Mouse (Mus musculus) kidney, embryonic 16.5 days (tissue): ENCODE results near the gene Mpzl2. TPM values are rescaled to one million over a fixed set of nuclear protein-coding genes. Genes with fewer than 3 reads are reported as not detected.

Experiments used
- ATAC-seq: fragments of 200-750 bp; cut with Nextera tagmentation; 2 replicates; pipeline ENCODE4 v1.8.0; 2017; ENCODE audit warnings: moderate TSS enrichment; ENCODE audit not compliant: low FRiP score, low TSS enrichment
- H3K27ac ChIP-seq: fragments of 300-500 bp; sonication (generic); 2 replicates; pipeline ENCODE4 v1.5.1; 2014; ENCODE audit warnings: low read length
- H3K27me3 ChIP-seq: fragments of 300-500 bp; sonication (generic); 2 replicates; pipeline ENCODE4 v1.6.1; 2014; ENCODE audit warnings: low read length, control low read depth, mixed read lengths; ENCODE audit not compliant: insufficient read depth
- H3K36me3 ChIP-seq: fragments of 300-500 bp; sonication (generic); 2 replicates; pipeline ENCODE4 v1.6.1; 2014; ENCODE audit warnings: low read length, control low read depth, mixed read lengths; ENCODE audit not compliant: insufficient read depth
- H3K4me1 ChIP-seq: fragments of 300-500 bp; sonication (generic); 2 replicates; pipeline ENCODE4 v1.6.1; 2014; ENCODE audit warnings: low read length, control low read depth, mixed read lengths; ENCODE audit not compliant: insufficient read depth
- H3K4me2 ChIP-seq: fragments of 300-500 bp; sonication (generic); replicated peaks from 2 replicates; pipeline ENCODE4 v1.6.1; 2014; ENCODE audit warnings: low read depth, low read length
- H3K4me3 ChIP-seq: fragments of 300-500 bp; sonication (generic); 2 replicates; pipeline ENCODE4 v1.5.1; 2014; ENCODE audit warnings: mild to moderate bottlenecking, low read length
- H3K9ac ChIP-seq: fragments of 300-500 bp; sonication (generic); replicated peaks from 2 replicates; pipeline ENCODE4 v1.6.1; 2014; ENCODE audit warnings: low read length
- H3K9me3 ChIP-seq: fragments of 300-500 bp; sonication (generic); 2 replicates; pipeline ENCODE4 v1.6.1; 2016; ENCODE audit warnings: low read length, control low read depth
- WGBS: fragments of 180-500 bp; shearing (Covaris S2); extraction: QIAGEN DNeasy Blood & Tissue Kit; methylation state at CpG from one replicate; pipeline ENCODE4 v1.1.7; 2014; 5-methylcytosine and 5-hydroxymethylcytosine counted together
- polyA plus RNA-seq: library from polyadenylated mRNA; unstranded; fragments of >200 nt; fragmentation: Nextera tagmentation; extraction: Ambion mirVana; gene quantifications from 2 replicates; pipeline ENCODE4 v1.2.1, GENCODE M21; 2015

Mpzl2 gene
- polyA plus RNA-seq, 1 experiment from 2014 or later: 20.3 TPM

GRCm38 (mm10) chr9:45046973-45047372, 7.4 kb downstream of the Mpzl2 start:
- no peak overlapping the region for H3K9ac ChIP-seq
- 83% methylated on average over 16 of the region's 16 CpGs for WGBS
- no peak for ATAC-seq

GRCm38 (mm10) chr9:45048511-45048910, 8.9 kb downstream of the Mpzl2 start:
- 23% methylated on average over 4 of the region's 4 CpGs for WGBS
- Histone ChIP-seq H3K9me3 (no peaks in the 10 kb centered on the region), H3K4me1 (peaks cover 5% of the 10 kb centered on the region), H3K36me3 (no peaks in the 10 kb centered on the region), H3K27ac (no peak overlapping the region), H3K4me2 (no peak overlapping the region), H3K27me3 (peaks cover 17% of the 10 kb centered on the region; the same call in 1 of the 2 replicates), H3K4me3 (no peak overlapping the region), H3K9ac (no peak overlapping the region)
- ATAC-seq: no peak

More at GRCm38 (mm10) chr9:45046973-45047372, 7.4 kb downstream of the Mpzl2 start:
- no peak overlapping the region for H3K4me3 ChIP-seq
- peaks cover 16% of the 10 kb centered on the region for H3K4me1 ChIP-seq
- H3K36me3 ChIP-seq: no peaks in the 10 kb centered on the region
- no peak overlapping the region for H3K4me2 ChIP-seq
- H3K27ac ChIP-seq: no peak overlapping the region
- H3K9me3 ChIP-seq: no peaks in the 10 kb centered on the region
- H3K27me3 ChIP-seq: peaks cover 21% of the 10 kb centered on the region

- no peak for ATAC-seq
- Histone ChIP-seq H3K36me3 (no peaks in the 10 kb centered on the region), H3K27me3 (peaks cover 10% of the 10 kb centered on the region; the same call in 1 of the 2 replicates), H3K4me2 (no peak overlapping the region), H3K9me3 (no peaks in the 10 kb centered on the region), H3K9ac (no peak overlapping the region), H3K27ac (no peak overlapping the region), H3K4me1 (no peaks in the 10 kb centered on the region), H3K4me3 (no peak overlapping the region)
- 94% methylated on average over 1 of the region's 1 CpGs for WGBS
Measured at GRCm38 (mm10) chr9:45049731-45050130, 10.1 kb downstream of the Mpzl2 start.

GRCm38 (mm10) chr9:45050301-45050700, 10.7 kb downstream of the Mpzl2 start:
- WGBS: 90% methylated on average over 2 of the region's 2 CpGs
- no peak overlapping the region for H3K4me2 ChIP-seq

GRCm38 (mm10) chr9:45055082-45055713, 15.6 kb downstream of the Mpzl2 start, which contains the start of gene Mpzl3:
Mpzl3 (plus strand) TSS chr9:45055186.
- WGBS: under 1% methylated on average over 33 of the region's 33 CpGs
- H3K4me3 ChIP-seq: peak within 1 kb of the TSS; percentile 75

More at GRCm38 (mm10) chr9:45050301-45050700, 10.7 kb downstream of the Mpzl2 start:
- no peak for ATAC-seq
- Histone ChIP-seq H3K36me3 (no peaks in the 10 kb centered on the region), H3K27me3 (peaks cover 6% of the 10 kb centered on the region; the same call in 1 of the 2 replicates), H3K4me1 (no peaks in the 10 kb centered on the region), H3K4me3 (no peak overlapping the region), H3K9me3 (no peaks in the 10 kb centered on the region), H3K27ac (no peak overlapping the region), H3K9ac (no peak overlapping the region)

GRCm38 (mm10) chr9:45058304-45058940, 18.8 kb downstream of the Mpzl2 start:
- H3K36me3 ChIP-seq: no peaks in the 10 kb centered on the region
- no peak overlapping the region for H3K27ac ChIP-seq
- WGBS: 33% methylated on average over 5 of the region's 5 CpGs
- H3K4me1 ChIP-seq: no peaks in the 10 kb centered on the region
- no peaks in the 10 kb centered on the region; the same call in 1 of the 2 replicates for H3K27me3 ChIP-seq
- ATAC-seq: no peak
- H3K9me3 ChIP-seq: no peaks in the 10 kb centered on the region
- H3K4me3 ChIP-seq: no peak overlapping the region
- no peak overlapping the region for H3K9ac ChIP-seq
- no peak overlapping the region for H3K4me2 ChIP-seq

More at GRCm38 (mm10) chr9:45055082-45055713, 15.6 kb downstream of the Mpzl2 start, which contains the start of gene Mpzl3:
- no peaks in the 10 kb centered on the region for H3K36me3 ChIP-seq
- H3K4me2 ChIP-seq: peak within 1 kb of the TSS; percentile 74
- H3K9me3 ChIP-seq: no peaks in the 10 kb centered on the region
- peak within 1 kb of the TSS; percentile 95 for H3K27ac ChIP-seq
- ATAC-seq: peak; percentile 96
- peak within 1 kb of the TSS; percentile 77 for H3K9ac ChIP-seq
- H3K4me1 ChIP-seq: no peaks in the 10 kb centered on the region
- peaks cover 6% of the 10 kb centered on the region; the same call in 1 of the 2 replicates for H3K27me3 ChIP-seq

- WGBS: 45% methylated on average over 7 of the region's 7 CpGs
- no peak overlapping the region for H3K27ac ChIP-seq
- H3K4me3 ChIP-seq: no peak overlapping the region
Measured at GRCm38 (mm10) chr9:45060151-45060550, 20.6 kb downstream of the Mpzl2 start.

GRCm38 (mm10) chr9:45062677-45063076, 23.1 kb downstream of the Mpzl2 start:
- no peaks in the 10 kb centered on the region for H3K9me3 ChIP-seq
- no peak overlapping the region for H3K4me3 ChIP-seq
- H3K36me3 ChIP-seq: no peaks in the 10 kb centered on the region
- ATAC-seq: no peak
- WGBS: 57% methylated on average over 3 of the region's 3 CpGs
- no peaks in the 10 kb centered on the region for H3K4me1 ChIP-seq
- no peak overlapping the region for H3K9ac ChIP-seq
- no peak overlapping the region for H3K27ac ChIP-seq
- no peak overlapping the region for H3K4me2 ChIP-seq
- no peaks in the 10 kb centered on the region; the same call in 1 of the 2 replicates for H3K27me3 ChIP-seq

More at GRCm38 (mm10) chr9:45060151-45060550, 20.6 kb downstream of the Mpzl2 start:
- H3K36me3 ChIP-seq: no peaks in the 10 kb centered on the region
- no peaks in the 10 kb centered on the region for H3K4me1 ChIP-seq
- H3K9ac ChIP-seq: no peak overlapping the region
- no peak for ATAC-seq
- no peaks in the 10 kb centered on the region for H3K9me3 ChIP-seq
- H3K27me3 ChIP-seq: no peaks in the 10 kb centered on the region; the same call in 1 of the 2 replicates
- H3K4me2 ChIP-seq: no peak overlapping the region

GRCm38 (mm10) chr9:45064421-45064820, 24.8 kb downstream of the Mpzl2 start:
- H3K9me3 ChIP-seq: no peaks in the 10 kb centered on the region
- WGBS: 69% methylated on average over 6 of the region's 6 CpGs

GRCm38 (mm10) chr9:45066735-45067134, 27.1 kb downstream of the Mpzl2 start:
- H3K4me1 ChIP-seq: no peaks in the 10 kb centered on the region
- no peak overlapping the region for H3K27ac ChIP-seq
- no peak overlapping the region for H3K9ac ChIP-seq
- no peaks in the 10 kb centered on the region for H3K9me3 ChIP-seq
- H3K4me3 ChIP-seq: no peak overlapping the region
- ATAC-seq: no peak
- no peak overlapping the region for H3K4me2 ChIP-seq
- no peaks in the 10 kb centered on the region for H3K36me3 ChIP-seq
- H3K27me3 ChIP-seq: no peaks in the 10 kb centered on the region
- 76% methylated on average over 4 of the region's 4 CpGs for WGBS

More at GRCm38 (mm10) chr9:45064421-45064820, 24.8 kb downstream of the Mpzl2 start:
- Histone ChIP-seq H3K27me3 (no peaks in the 10 kb centered on the region; the same call in 1 of the 2 replicates), H3K4me2 (no peak overlapping the region), H3K9ac (no peak overlapping the region), H3K36me3 (no peaks in the 10 kb centered on the region), H3K4me1 (no peaks in the 10 kb centered on the region), H3K4me3 (no peak overlapping the region), H3K27ac (no peak overlapping the region)
- no peak for ATAC-seq
